Comparison of ENCODE assay signal across 8 mouse cellular contexts in genomic region chr19:44069121-44069913, GRCm38 (mm10). TPM values are rescaled to one million over a fixed set of nuclear protein-coding genes. Genes with fewer than 3 reads are reported as not detected.
DNase-seq lines count a peak whose midpoint lies in the region; ATAC-seq and TF ChIP-seq lines count a peak whose summit lies in the region.

TSS of gene Erlin1 (minus strand) at chr19:44069785.

- peak within 1 kb of the TSS; percentile 74 for H3K4me2 ChIP-seq in forebrain, embryonic 16.5 days (ENCODE audit: low read length)
- H3K4me2 ChIP-seq in neural tube, embryonic 15.5 days, result peak within 1 kb of the TSS; percentile 90

- TF ChIP-seq EP300 in MEL (IDR thresholded peaks at IDR 0.05; ENCODE audit: low read depth in 1 of 2, low read length in 2 of 2), result no peak; a peak in 1 of 4 replicates

- ATAC-seq in forebrain, embryonic 16.5 days, result peak; percentile 95
- ATAC-seq in neural tube, embryonic 15.5 days (ENCODE audit: low FRiP score), result peak; percentile 96

- H3K27ac ChIP-seq in MEL (ENCODE audit: control insufficient read depth, low read depth, low read length), result peak within 1 kb of the TSS; percentile 70
- H3K27ac ChIP-seq in forebrain, embryonic 16.5 days (ENCODE audit: low read length), result peak within 1 kb of the TSS; percentile 52
- H3K27ac ChIP-seq in layer of hippocampus, adult 2 months, result peak within 1 kb of the TSS; percentile 95
- H3K27ac ChIP-seq in neural tube, embryonic 15.5 days (replicated peaks), result peak within 1 kb of the TSS; percentile 79

- peaks cover 23% of the 10 kb centered on the region for H3K79me2 ChIP-seq in MEL (ENCODE audit: control insufficient read depth, insufficient read depth, low read length, poor library complexity)

- under 1% methylated on average over 75 of the region's 75 CpGs for WGBS in forebrain, embryonic 16.5 days
- WGBS in lung, adult 2 months, result under 1% methylated on average over 75 of the region's 75 CpGs
- under 1% methylated on average over 72 of the region's 75 CpGs for WGBS in neural tube, embryonic 15.5 days

- H3K4me1 ChIP-seq in MEL (ENCODE audit: control insufficient read depth in 1 of 2, insufficient read depth in 2 of 2, low read length in 2 of 2), result peaks cover 8 to 12% of the 10 kb centered on the region in 2 experiments; a peak in 2 of 4 replicates
- peaks cover 18% of the 10 kb centered on the region for H3K4me1 ChIP-seq in forebrain, embryonic 16.5 days (replicated peaks; ENCODE audit: control insufficient read depth, insufficient read depth, low read length)
- peaks cover 3% of the 10 kb centered on the region; the same call in 1 of the 2 replicates for H3K4me1 ChIP-seq in lung, adult 2 months (ENCODE audit: control insufficient read depth, insufficient read depth, low read length)
- H3K4me1 ChIP-seq in neural tube, embryonic 15.5 days, result peaks cover 29% of the 10 kb centered on the region

- peak within 1 kb of the TSS; percentile 85 for H3K9ac ChIP-seq in MEL (ENCODE audit: control insufficient read depth, low read depth, low read length, poor library complexity, severe bottlenecking)
- H3K9ac ChIP-seq in forebrain, embryonic 16.5 days (replicated peaks; ENCODE audit: low read depth, low read length), result peak within 1 kb of the TSS; percentile 85
- peak within 1 kb of the TSS; percentile 62 for H3K9ac ChIP-seq in neural tube, embryonic 15.5 days (replicated peaks)

- TF ChIP-seq RAD21 in MEL (IDR thresholded peaks at IDR 0.05; ENCODE audit: low read depth, low read length), result no peak

- no peaks in the 10 kb centered on the region for H3K9me3 ChIP-seq in MEL (replicated peaks; ENCODE audit: insufficient read depth, low read length)
- H3K9me3 ChIP-seq in forebrain, embryonic 16.5 days (ENCODE audit: control insufficient read depth, low read length), result no peaks in the 10 kb centered on the region
- no peaks in the 10 kb centered on the region for H3K9me3 ChIP-seq in neural tube, embryonic 15.5 days (replicated peaks)

- no peaks in the 10 kb centered on the region for H3K27me3 ChIP-seq in MEL (ENCODE audit: control insufficient read depth in 1 of 2, insufficient read depth in 2 of 2, low read length in 2 of 2)
- no peaks in the 10 kb centered on the region for H3K27me3 ChIP-seq in forebrain, embryonic 16.5 days (replicated peaks; ENCODE audit: control insufficient read depth, insufficient read depth, low read length)
- no peaks in the 10 kb centered on the region for H3K27me3 ChIP-seq in neural tube, embryonic 15.5 days (replicated peaks)

- H3K4me3 ChIP-seq in MEL (ENCODE audit: control insufficient read depth in 1 of 2, insufficient read depth in 1 of 2, low read depth in 2 of 2, low read length in 2 of 2), result peak within 1 kb of the TSS; percentile 92 to 97
- peak within 1 kb of the TSS; percentile 87 for H3K4me3 ChIP-seq in forebrain, embryonic 16.5 days (replicated peaks; ENCODE audit: low read length)
- peak within 1 kb of the TSS; percentile 80 for H3K4me3 ChIP-seq in layer of hippocampus, adult 2 months
- peak within 1 kb of the TSS; percentile 90 for H3K4me3 ChIP-seq in lung, adult 2 months (replicated peaks; ENCODE audit: extremely low read depth, low read depth, low read length)
- H3K4me3 ChIP-seq in neural tube, embryonic 15.5 days (replicated peaks), result peak within 1 kb of the TSS; percentile 64

- TF ChIP-seq POLR2A in MEL (IDR thresholded peaks at IDR 0.05; ENCODE audit: control insufficient read depth in 1 of 2, insufficient read depth in 1 of 2, low read depth in 1 of 2, low read length in 2 of 2, poor library complexity in 1 of 2), result peak; percentile 83 to 84
- no peak for TF ChIP-seq POLR2A in lung, adult 2 months (IDR thresholded peaks at IDR 0.05; ENCODE audit: borderline replicate concordance, extremely low read depth, low read depth, low read length)

- TF ChIP-seq CTCF in MEL (IDR thresholded peaks at IDR 0.05 in 2 of 3, conservative IDR thresholded peaks at IDR 0.05 in 1 of 3; ENCODE audit: control insufficient read depth in 1 of 3, insufficient read depth in 1 of 3, low read depth in 2 of 3, low read length in 3 of 3, poor library complexity in 1 of 3, severe bottlenecking in 1 of 3), result no peak
- TF ChIP-seq CTCF in layer of hippocampus, adult 2 months (conservative IDR thresholded peaks at IDR 0.05), result no peak
- TF ChIP-seq CTCF in lung, adult 2 months (IDR thresholded peaks at IDR 0.05; ENCODE audit: insufficient read depth, low read length), result no peak

- peak; percentile 94 for DNase-seq in MEL (ENCODE audit: low read depth, low spot score)
- peak; percentile 90 to 97 for DNase-seq in cerebellum, adult 18-20 months
- peak; percentile 93 for DNase-seq in heart, postnatal 36 days
- DNase-seq in layer of hippocampus, adult 2 months (ENCODE audit: low spot score in 2 of 2), result peak; percentile 82 to 90
- DNase-seq in lung, adult 2 months, result peak; percentile 91
- peak; percentile 96 for DNase-seq in testis, postnatal 10 days (ENCODE audit: low spot score)

- intact Hi-C loops in heart, postnatal 36 days (cut with DNase I), result loop anchor here (2.0 to 10.0 kb wide), 3 partner anchors 37 to 863 kb away; partner anchors contain the start of genes Chuk and Slf2

- H3K36me3 ChIP-seq in MEL (ENCODE audit: control insufficient read depth in 1 of 2, insufficient read depth in 2 of 2, low read length in 2 of 2), result peaks cover 23 to 24% of the 10 kb centered on the region in 2 experiments
- peaks cover 5% of the 10 kb centered on the region; the same call in 1 of the 2 replicates for H3K36me3 ChIP-seq in forebrain, embryonic 16.5 days (ENCODE audit: control insufficient read depth, insufficient read depth)
- 0 out of 2 replicates have a peak, but pooled peaks cover 3% of the 10 kb centered on the region for H3K36me3 ChIP-seq in neural tube, embryonic 15.5 days

TF ChIP-seq in MEL, 35 proteins besides CTCF, POLR2A, EP300 and RAD21 (continues in another document):
- TF ChIP-seq CHD2 (IDR thresholded peaks at IDR 0.05; ENCODE audit: low read length) (peak; percentile 77), NELFE (IDR thresholded peaks at IDR 0.05; ENCODE audit: low read depth, low read length) (peak; percentile 88), ZMIZ1 (IDR thresholded peaks at IDR 0.05; ENCODE audit: low read depth, low read length) (0 out of 2 replicates have a peak, but pooled peaks have one; percentile 62), HCFC1 (IDR thresholded peaks at IDR 0.05; ENCODE audit: low read depth, low read length) (peak; percentile 79), USF2 (IDR thresholded peaks at IDR 0.05; ENCODE audit: borderline replicate concordance in 1 of 2, insufficient read depth in 1 of 2, low read depth in 1 of 2, low read length in 2 of 2) (no peak), POLR2AphosphoS5 (IDR thresholded peaks at IDR 0.05; ENCODE audit: borderline replicate concordance, low read depth, low read length) (no peak), MAX (IDR thresholded peaks at IDR 0.05; ENCODE audit: low read length) (peak; percentile 87), ZKSCAN1 (IDR thresholded peaks at IDR 0.05; ENCODE audit: low read depth, low read length) (no peak), NRF1 (IDR thresholded peaks at IDR 0.05; ENCODE audit: insufficient read depth, low read depth, low read length, poor library complexity, severe bottlenecking) (peak; percentile 90), GABPA (IDR thresholded peaks at IDR 0.05; ENCODE audit: low read depth, low read length) (no peak), E2F4 (IDR thresholded peaks at IDR 0.05; ENCODE audit: borderline replicate concordance, low read depth, low read length) (peak; percentile 12; the same call in 1 of the 2 replicates), MAZ (IDR thresholded peaks at IDR 0.05; ENCODE audit: low read depth, low read length) (peak; percentile 82; the same call in 1 of the 2 replicates), MAFK (IDR thresholded peaks at IDR 0.05; ENCODE audit: borderline replicate concordance, low read depth, low read length) (no peak), BHLHE40 (IDR thresholded peaks at IDR 0.05; ENCODE audit: borderline replicate concordance, low read depth, low read length) (peak; percentile 99), ETS1 (IDR thresholded peaks at IDR 0.05; ENCODE audit: low read depth, low read length) (0 out of 2 replicates have a peak, but pooled peaks have one; percentile 21), POLR2AphosphoS2 (IDR thresholded peaks at IDR 0.05; ENCODE audit: low read length) (peak; percentile 86), RCOR1 (IDR thresholded peaks at IDR 0.05; ENCODE audit: low read depth, low read length) (0 out of 2 replicates have a peak, but pooled peaks have one; percentile 7), UBTF (IDR thresholded peaks at IDR 0.05; ENCODE audit: borderline replicate concordance, insufficient read depth, low read depth, low read length) (peak; percentile 66; the same call in 1 of the 2 replicates), MYB (IDR thresholded peaks at IDR 0.05; ENCODE audit: low read depth, low read length) (0 out of 2 replicates have a peak, but pooled peaks have one; percentile 39), MYC (IDR thresholded peaks at IDR 0.05; ENCODE audit: low read depth, low read length) (peak; percentile 43; the same call in 1 of the 2 replicates), CHD1 (IDR thresholded peaks at IDR 0.05; ENCODE audit: low read depth, low read length) (0 out of 2 replicates have a peak, but pooled peaks have one; percentile 35), TAL1 (IDR thresholded peaks at IDR 0.05; ENCODE audit: low read length) (no peak), ZC3H11A (IDR thresholded peaks at IDR 0.05; ENCODE audit: low read depth, low read length) (no peak), USF1 (IDR thresholded peaks at IDR 0.05; ENCODE audit: low read depth, low read length) (peak; percentile 51), SIN3A (IDR thresholded peaks at IDR 0.05; ENCODE audit: low read length) (peak; percentile 76), TBP (IDR thresholded peaks at IDR 0.05; ENCODE audit: low read depth, low read length) (0 out of 2 replicates have a peak, but pooled peaks have one; percentile 31), TCF12 (IDR thresholded peaks at IDR 0.05; ENCODE audit: low read depth, low read length) (no peak; the same call in 1 of the 2 replicates), MEF2A (IDR thresholded peaks at IDR 0.05; ENCODE audit: extremely low read depth, insufficient replicate concordance, low read depth, low read length, poor library complexity, severe bottlenecking) (no peak)

RNA-seq across cellular contexts. Expression of gene Erlin1, which starts in this region (rescaled TPM):
- 23.8 and 25.0 TPM in 2 replicates for total RNA-seq in MEL (2012; rRNA removed)
- 100 to 1,000 TPM in 1 of 2 experiments, 10 to 100 TPM in 1; 39.5 to 108 TPM for polyA plus RNA-seq in MEL (2012; ENCODE audit: insufficient read depth in 1 of 2, insufficient read length in 2 of 2, low read depth in 1 of 2, low replicate concordance in 2 of 2, missing spikeins in 1 of 2)
- 20.8 and 23.5 TPM in 2 replicates for polyA plus RNA-seq in forebrain, embryonic 16.5 days (2015; fragmentation: Nextera tagmentation; extraction: Ambion mirVana)
- 1 to 10 TPM; 7.3 to 7.9 TPM for total RNA-seq in heart, postnatal 36 days (2021)
- 10 to 100 TPM; 17.8 to 20.4 TPM for total RNA-seq in layer of hippocampus, adult 2 months (2021)
- polyA plus RNA-seq in lung, adult 2 months (2012; rRNA removed), result 6.5 and 7.0 TPM in 2 replicates
- polyA plus RNA-seq in neural tube, embryonic 15.5 days (2015; fragmentation: Nextera tagmentation; extraction: Ambion mirVana), result 20.2 and 22.8 TPM in 2 replicates

Comparison
In these comparisons a context has a peak if more than half of its experiments do, and no peak if none do; other contexts are left out.
1. Peak in every context shown above with its lines: DNase-seq, ATAC-seq, H3K4me3 ChIP-seq and H3K27ac ChIP-seq.